Mouse (Mus musculus) lung, embryonic 15.5 days (tissue): Measurements from ENCODE around the gene Ifna16. TPM values are rescaled to one million over a fixed set of nuclear protein-coding genes. Genes with fewer than 3 reads are reported as not detected.

ENCODE experiments used
- ATAC-seq: fragments of 200-750 bp; cut with Nextera tagmentation; 2 replicates; pipeline ENCODE4 v1.8.0; 2017; ENCODE audit warnings: moderate number of reproducible peaks, borderline replicate concordance; ENCODE audit not compliant: low FRiP score, low TSS enrichment; ENCODE audit errors: extremely low read depth
- H3K27ac ChIP-seq: fragments of 300-500 bp; sonication (generic); 2 replicates; pipeline ENCODE4 v1.5.1; 2015; ENCODE audit warnings: moderate library complexity, mild to moderate bottlenecking, inconsistent platforms
- H3K27me3 ChIP-seq: fragments of 300-500 bp; sonication (generic); 2 replicates; pipeline ENCODE4 v1.6.1; 2015; ENCODE audit warnings: inconsistent platforms
- H3K36me3 ChIP-seq: fragments of 300-500 bp; sonication (generic); 2 replicates; pipeline ENCODE4 v1.6.1; 2015; ENCODE audit warnings: inconsistent platforms
- H3K4me1 ChIP-seq: fragments of 300-500 bp; sonication (generic); 2 replicates; pipeline ENCODE4 v1.6.1; 2015; ENCODE audit warnings: inconsistent platforms
- H3K4me2 ChIP-seq: fragments of 300-500 bp; sonication (generic); 2 replicates; pipeline ENCODE4 v1.6.1; 2015; ENCODE audit warnings: inconsistent platforms, mild to moderate bottlenecking, moderate library complexity
- H3K4me3 ChIP-seq: fragments of 300-500 bp; sonication (generic); 2 replicates; pipeline ENCODE4 v1.5.1; 2015; ENCODE audit warnings: mild to moderate bottlenecking, inconsistent platforms
- H3K9ac ChIP-seq: fragments of 300-500 bp; sonication (generic); 2 replicates; pipeline ENCODE4 v1.6.1; 2015; ENCODE audit warnings: inconsistent platforms
- H3K9me3 ChIP-seq: fragments of 300-500 bp; sonication (generic); 2 replicates; pipeline ENCODE4 v1.6.1; 2016; ENCODE audit warnings: inconsistent platforms
- WGBS: fragments of 180-500 bp; shearing (Covaris S2); methylation state at CpG from one replicate; pipeline ENCODE4 v1.1.7; 2015; 5-methylcytosine and 5-hydroxymethylcytosine counted together
- polyA plus RNA-seq: library from polyadenylated mRNA; unstranded; fragments of >200 nt; fragmentation: Nextera tagmentation; extraction: Ambion mirVana; gene quantifications from 2 replicates; pipeline ENCODE4 v1.2.1, GENCODE M21; 2015

The Ifna16 gene
- polyA plus RNA-seq, 1 experiment from 2014 or later, result not detected

DNA sequence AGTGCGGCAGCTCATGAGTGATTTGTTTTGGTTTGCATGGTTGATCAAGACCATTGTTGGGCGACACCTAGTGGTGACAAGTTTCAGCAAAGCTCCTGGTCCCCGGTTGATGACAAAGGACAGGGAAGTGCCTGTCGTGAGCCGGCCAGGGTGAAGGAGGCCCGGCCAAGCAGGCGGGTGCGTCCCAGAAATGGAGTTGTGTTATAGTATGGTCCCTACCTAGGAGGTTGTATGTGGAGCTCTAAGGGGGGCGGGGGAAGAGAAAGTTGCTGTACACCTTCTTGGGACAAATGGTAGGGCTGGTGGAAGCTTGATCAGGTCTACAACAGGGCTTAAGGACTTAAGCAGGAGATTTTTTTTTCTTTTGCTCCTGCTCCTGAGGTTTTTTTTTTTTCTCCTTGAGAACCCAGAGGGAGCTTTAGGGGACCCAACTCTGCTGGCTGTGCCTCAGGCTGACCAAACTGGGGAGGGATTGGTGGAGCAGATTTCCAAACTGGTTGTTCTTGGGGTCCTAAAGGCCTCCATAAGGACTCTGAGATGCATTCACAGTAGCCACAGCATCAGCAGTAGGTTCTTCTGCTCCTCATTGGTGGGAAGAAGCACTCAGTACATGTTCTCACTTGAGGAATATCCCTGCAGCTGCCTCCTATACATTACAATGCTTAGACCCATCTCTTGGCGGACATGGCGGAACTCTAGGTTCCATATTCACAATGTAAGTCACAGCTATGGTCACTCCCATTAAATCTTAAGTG is 35.5 kb downstream of the Ifna16 start:
- Histone ChIP-seq H3K27ac (peak overlapping the region; percentile 22; the same call in 1 of the 2 replicates), H3K4me3 (peak overlapping the region; percentile 45), H3K4me1 (no peaks in the 10 kb centered on the region), H3K36me3 (no peaks in the 10 kb centered on the region), H3K4me2 (peak overlapping the region; percentile 50), H3K9ac (0 out of 2 replicates have a peak overlapping the region, but pooled peaks have one; percentile 13), H3K9me3 (no peaks in the 10 kb centered on the region), H3K27me3 (no peaks in the 10 kb centered on the region)
- WGBS, result 7% methylated on average over 11 of the region's 11 CpGs
- peak; percentile 87 for ATAC-seq

DNA sequence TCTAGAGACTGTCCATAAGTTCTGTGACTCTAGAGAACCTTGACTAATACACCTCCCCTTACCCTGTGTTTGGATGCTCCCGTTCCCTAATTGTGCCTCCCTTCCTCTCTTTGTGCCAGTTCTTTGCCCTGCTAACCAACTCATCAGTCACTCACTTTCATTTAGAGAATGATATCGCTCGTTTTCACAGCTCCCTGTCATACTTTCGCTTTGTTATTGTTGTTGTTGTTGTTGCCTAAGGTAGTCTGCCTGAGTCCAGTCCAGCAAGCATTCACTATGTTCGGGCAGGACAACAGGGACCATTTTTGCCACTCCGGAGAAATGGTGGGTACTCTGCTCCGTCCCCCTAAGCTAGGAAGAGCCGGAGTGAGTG is 36.0 kb downstream of the Ifna16 start:
- 56% methylated on average over 8 of the region's 8 CpGs for WGBS
- no peaks in the 10 kb centered on the region for H3K27me3 ChIP-seq
- ATAC-seq, result no peak

DNA sequence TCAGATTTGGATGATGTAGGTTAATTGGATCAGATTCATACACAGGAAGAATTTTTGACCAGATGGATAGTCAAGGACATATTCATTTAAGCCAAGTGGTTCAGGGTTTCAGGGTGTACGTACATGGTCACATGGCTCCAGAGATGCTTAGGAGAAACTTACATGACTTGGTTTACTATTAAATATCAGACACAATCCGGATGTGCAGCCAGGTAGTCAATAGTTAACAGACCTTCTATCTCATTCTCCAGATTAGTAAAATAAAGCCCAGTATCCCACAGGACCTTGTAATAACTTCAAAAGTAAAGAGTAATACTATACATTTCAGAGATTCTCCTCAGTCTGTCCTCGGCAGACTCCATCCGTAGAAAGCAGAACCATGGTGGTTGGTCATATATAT is 42.4 kb downstream of the Ifna16 start, which contains the start of gene C87499:
Gene C87499, minus strand, starts transcription at position 101 of the 400 bp plus-strand sequence.
- H3K9ac ChIP-seq, result no peak within 1 kb of the TSS
- no peak within 1 kb of the TSS for H3K4me2 ChIP-seq
- H3K4me1 ChIP-seq, result no peaks in the 10 kb centered on the region
- no peaks in the 10 kb centered on the region for H3K36me3 ChIP-seq
- no peak within 1 kb of the TSS for H3K4me3 ChIP-seq
- no peak within 1 kb of the TSS for H3K27ac ChIP-seq
- H3K27me3 ChIP-seq, result no peaks in the 10 kb centered on the region
- WGBS, result 86% methylated on average over 4 of the region's 4 CpGs
- H3K9me3 ChIP-seq, result no peaks in the 10 kb centered on the region
- no peak for ATAC-seq

More for the DNA sequence above, 36.0 kb downstream of the Ifna16 start:
- no peaks in the 10 kb centered on the region for H3K36me3 ChIP-seq
- H3K9ac ChIP-seq, result 0 out of 2 replicates have a peak overlapping the region, but pooled peaks have one; percentile 13
- H3K27ac ChIP-seq, result no peak overlapping the region
- H3K9me3 ChIP-seq, result no peaks in the 10 kb centered on the region
- H3K4me1 ChIP-seq, result no peaks in the 10 kb centered on the region
- H3K4me2 ChIP-seq, result peak overlapping the region; percentile 50
- H3K4me3 ChIP-seq, result peak overlapping the region; percentile 45

Other genes with a start within 250 kb of the Ifna16 start
- 9.4 TPM in 2 replicates for gene Hacd4, start 238.0 kb downstream of the Ifna16 start, polyA plus RNA-seq
- gene Ifnb1, start 154.2 kb downstream of the Ifna16 start, polyA plus RNA-seq, result not detected in 2 replicates
- not detected in 2 replicates for gene Ifna15, start 118.7 kb downstream of the Ifna16 start, polyA plus RNA-seq
- not detected in 2 replicates for gene Ifna14, start 105.1 kb downstream of the Ifna16 start, polyA plus RNA-seq
- gene Ifna9, start 84.5 kb downstream of the Ifna16 start, polyA plus RNA-seq, result not detected in 2 replicates
- gene Ifna12, start 73.5 kb downstream of the Ifna16 start, polyA plus RNA-seq, result not detected in 2 replicates
- not detected in 2 replicates for gene C87499, start 42.5 kb downstream of the Ifna16 start, polyA plus RNA-seq
- gene Ifna13, start 32.5 kb downstream of the Ifna16 start, polyA plus RNA-seq, result not detected in 2 replicates
- gene Ifna2, start 7.0 kb upstream of the Ifna16 start, polyA plus RNA-seq, result not detected in 2 replicates
- gene Ifnab, start 14.4 kb upstream of the Ifna16 start, polyA plus RNA-seq, result not detected in 2 replicates
- 1.1 and 1.7 TPM in 2 replicates for gene Gm26566, start 44.9 kb upstream of the Ifna16 start, polyA plus RNA-seq
- gene Klhl9, start 45.5 kb upstream of the Ifna16 start, polyA plus RNA-seq, result 93.3 and 96.3 TPM in 2 replicates
- not detected in 2 replicates for gene Gm13271, start 77.9 kb upstream of the Ifna16 start, polyA plus RNA-seq
- gene Gm13283, start 83.2 kb upstream of the Ifna16 start, polyA plus RNA-seq, result 0.21 and 0.68 TPM in 2 replicates
- gene Gm13290, start 96.9 kb upstream of the Ifna16 start, polyA plus RNA-seq, result 0.22 and 0.74 TPM in 2 replicates
- not detected in 2 replicates for gene Gm13289, start 100.0 kb upstream of the Ifna16 start, polyA plus RNA-seq
- gene Gm13272, start 102.9 kb upstream of the Ifna16 start, polyA plus RNA-seq, result 0.39 TPM in 1 of 2 replicates, not detected in the other
- 0.66 TPM in 1 of 2 replicates, not detected in the other for gene Ifnz, start 105.2 kb upstream of the Ifna16 start, polyA plus RNA-seq
- not detected in 2 replicates for gene Gm13276, start 108.8 kb upstream of the Ifna16 start, polyA plus RNA-seq
- not detected in 2 replicates for gene Gm13277, start 111.7 kb upstream of the Ifna16 start, polyA plus RNA-seq
- not detected in 2 replicates for gene Gm13278, start 114.6 kb upstream of the Ifna16 start, polyA plus RNA-seq
- not detected in 2 replicates for gene Gm13275, start 117.6 kb upstream of the Ifna16 start, polyA plus RNA-seq
- gene Gm13279, start 120.5 kb upstream of the Ifna16 start, polyA plus RNA-seq, result not detected in 2 replicates
- 1.5 and 1.7 TPM in 2 replicates for gene Gm13285, start 122.7 kb upstream of the Ifna16 start, polyA plus RNA-seq
- gene Gm13287, start 126.3 kb upstream of the Ifna16 start, polyA plus RNA-seq, result not detected in 2 replicates
- 0.11 TPM in 1 of 2 replicates, not detected in the other for gene Gm13288, start 128.6 kb upstream of the Ifna16 start, polyA plus RNA-seq
- gene Ifna7, start 139.3 kb upstream of the Ifna16 start, polyA plus RNA-seq, result not detected in 2 replicates
- not detected in 2 replicates for gene Ifna11, start 143.0 kb upstream of the Ifna16 start, polyA plus RNA-seq
- gene Ifna6, start 150.5 kb upstream of the Ifna16 start, polyA plus RNA-seq, result not detected in 2 replicates
- not detected in 2 replicates for gene Ifna5, start 158.6 kb upstream of the Ifna16 start, polyA plus RNA-seq
- gene Ifna4, start 164.9 kb upstream of the Ifna16 start, polyA plus RNA-seq, result not detected in 2 replicates
- not detected in 2 replicates for gene Ifna1, start 173.2 kb upstream of the Ifna16 start, polyA plus RNA-seq
- not detected in 2 replicates for gene Ifne, start 203.3 kb upstream of the Ifna16 start, polyA plus RNA-seq